Mouse (Mus musculus): ENCODE measurements around the gene Numb.
"Not testable (repeated sequence)": the region's sequence is repeated elsewhere in the genome, so short reads cannot be mapped to it uniquely, and the experiment has no call there.

The Numb gene

DNA sequence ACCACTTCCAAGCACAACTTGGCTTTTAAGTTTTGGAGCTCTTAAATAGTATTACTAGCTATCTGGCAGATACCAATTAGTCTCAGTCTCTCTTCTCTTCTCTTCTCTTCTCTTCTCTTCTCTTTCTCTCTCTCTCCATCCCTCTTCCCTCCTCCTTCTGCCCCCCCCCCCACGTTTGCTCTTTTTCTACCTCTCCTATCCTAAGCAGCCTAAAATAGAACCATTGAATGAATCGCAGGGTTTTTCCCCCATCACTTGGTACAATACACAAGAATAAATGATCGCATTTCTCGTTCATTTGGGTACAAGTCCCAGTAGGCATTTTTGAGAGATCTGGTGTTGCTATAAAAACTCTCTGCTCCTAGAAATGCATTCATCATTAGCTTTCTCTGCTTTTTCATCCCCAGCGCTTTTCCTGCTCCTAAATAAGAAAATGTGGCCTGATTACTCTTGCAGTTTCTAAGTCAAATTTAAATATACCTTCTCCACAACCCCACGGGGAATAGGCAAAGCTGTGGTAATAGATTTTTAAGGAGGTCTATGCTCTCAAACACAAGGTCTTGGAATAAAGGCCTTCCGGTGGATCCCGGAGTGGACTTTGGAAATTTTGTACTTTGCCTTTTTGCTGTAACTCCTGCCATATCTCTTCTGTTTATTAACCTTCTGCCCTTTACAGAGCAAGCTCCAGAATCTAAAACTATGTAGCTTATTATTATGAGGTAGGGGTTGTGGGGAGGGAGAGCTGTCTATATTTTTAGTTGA, 1.2 kb upstream of the Numb start:
- DNase-seq (ENCODE audit: low spot score in 2 of 2): no peak

DNA sequence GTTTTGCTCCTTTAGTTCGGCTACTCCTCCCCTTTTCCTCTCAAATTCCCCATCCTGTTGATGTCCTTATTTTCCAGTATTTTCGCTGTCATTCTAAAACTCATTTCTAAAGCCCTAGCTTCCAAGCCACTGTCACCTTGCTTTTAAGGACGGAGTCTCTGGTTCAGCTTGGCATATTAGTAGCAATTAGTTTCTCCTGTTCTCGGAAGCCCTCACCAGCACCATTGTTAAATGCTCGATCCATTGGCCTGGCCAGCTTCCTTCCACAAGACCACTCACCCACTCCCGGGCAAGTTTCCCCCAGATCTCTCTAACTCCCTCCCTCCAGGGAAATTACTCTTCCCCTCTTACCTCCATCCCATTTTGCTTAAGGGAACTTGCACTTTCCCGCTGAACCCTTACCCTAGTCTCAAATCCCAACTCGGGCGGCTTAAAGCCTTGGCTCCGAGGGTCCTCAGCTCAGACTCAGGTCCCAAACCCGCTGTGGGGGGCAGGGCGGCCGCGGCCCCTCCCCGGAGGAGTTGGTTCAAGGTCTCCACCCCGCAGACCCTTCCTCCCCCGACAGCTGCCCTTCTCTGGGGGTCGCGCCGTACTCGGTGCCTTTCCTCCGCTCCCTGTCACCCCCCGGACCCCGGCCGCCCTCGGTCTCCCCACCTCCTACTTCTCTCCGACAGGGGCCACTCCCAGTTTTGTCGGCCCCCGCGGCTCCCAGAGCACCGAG, 853 bp downstream of the Numb start:
- no peak for DNase-seq (ENCODE audit: low spot score in 2 of 2)

DNA sequence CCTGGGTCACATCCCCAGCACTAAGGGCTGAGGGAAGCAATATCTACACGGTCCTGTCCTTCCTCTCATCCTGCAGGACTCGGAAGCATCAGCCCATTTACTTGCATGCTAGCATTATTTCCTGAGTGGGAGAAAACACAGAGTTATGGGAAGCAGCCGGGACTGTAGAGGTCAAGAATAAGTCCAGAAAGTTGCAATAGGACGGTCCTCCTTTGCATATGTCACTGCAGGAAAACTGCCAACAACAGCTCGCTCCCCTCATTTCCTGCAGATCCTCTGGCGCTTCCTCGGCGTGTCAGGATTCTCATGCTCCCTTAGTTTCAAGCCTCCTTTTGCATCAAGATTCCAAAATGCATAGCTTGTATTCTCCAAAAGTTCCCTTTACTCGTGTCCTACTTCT, 4.8 kb downstream of the Numb start:
- DNase-seq (ENCODE audit: low spot score in 2 of 2): no peak

DNA sequence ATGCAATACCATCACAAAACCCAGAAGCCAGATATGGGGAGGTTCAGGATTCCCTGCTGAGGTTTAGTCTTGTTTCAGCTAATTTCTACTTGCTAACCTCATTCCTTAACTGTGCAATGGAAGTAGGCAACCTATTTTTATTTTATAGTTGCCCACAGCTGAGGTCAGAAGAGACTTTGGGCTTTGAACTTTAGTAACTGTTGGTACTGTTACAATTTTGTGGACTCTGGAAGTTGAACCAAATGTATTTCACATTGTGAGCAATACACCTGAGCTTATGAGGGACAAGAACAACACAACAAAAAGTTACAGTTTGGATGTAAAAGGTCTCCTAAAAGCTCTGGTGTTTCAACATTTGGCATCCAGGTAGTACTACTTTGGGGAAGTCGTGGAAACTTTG, 6.9 kb downstream of the Numb start:
- no peak for DNase-seq (ENCODE audit: low spot score in 2 of 2)

GRCm38 (mm10) chr12:83914202-83914740, 7.5 kb downstream of the Numb start:
- no peak for DNase-seq (ENCODE audit: low spot score in 2 of 2)

DNA sequence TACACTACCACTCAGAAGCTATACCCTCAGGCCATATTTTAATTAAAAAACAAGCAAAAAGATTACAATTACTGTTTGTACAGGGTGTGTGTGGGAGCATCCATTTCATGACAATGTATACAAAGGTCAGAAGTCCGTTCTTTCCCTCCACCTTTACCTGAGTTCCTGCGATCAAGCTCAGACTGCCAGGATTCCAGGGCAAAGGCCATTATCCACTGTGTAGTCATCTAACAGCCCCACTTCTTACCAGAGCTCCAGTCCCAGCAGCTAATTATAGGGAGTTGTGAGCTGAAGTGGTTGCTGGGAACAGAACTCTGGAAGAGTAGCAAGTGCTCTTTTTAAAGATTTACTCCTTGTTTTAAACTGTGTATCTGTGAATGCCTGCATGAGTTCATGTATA, 11.3 kb downstream of the Numb start:
- no peak for DNase-seq (ENCODE audit: low spot score in 2 of 2)

- DNase-seq (ENCODE audit: low spot score in 2 of 2): no peak
Measured at GRCm38 (mm10) chr12:83892926-83893325, 28.8 kb downstream of the Numb start.

GRCm38 (mm10) chr12:83891278-83891677, 30.5 kb downstream of the Numb start:
- DNase-seq (ENCODE audit: low spot score in 2 of 2): no peak

GRCm38 (mm10) chr12:83889128-83889527, 32.6 kb downstream of the Numb start:
- DNase-seq (ENCODE audit: low spot score in 2 of 2): no peak

GRCm38 (mm10) chr12:83885516-83886285, 36.0 kb downstream of the Numb start:
- no peak for DNase-seq (ENCODE audit: low spot score in 2 of 2)

DNA sequence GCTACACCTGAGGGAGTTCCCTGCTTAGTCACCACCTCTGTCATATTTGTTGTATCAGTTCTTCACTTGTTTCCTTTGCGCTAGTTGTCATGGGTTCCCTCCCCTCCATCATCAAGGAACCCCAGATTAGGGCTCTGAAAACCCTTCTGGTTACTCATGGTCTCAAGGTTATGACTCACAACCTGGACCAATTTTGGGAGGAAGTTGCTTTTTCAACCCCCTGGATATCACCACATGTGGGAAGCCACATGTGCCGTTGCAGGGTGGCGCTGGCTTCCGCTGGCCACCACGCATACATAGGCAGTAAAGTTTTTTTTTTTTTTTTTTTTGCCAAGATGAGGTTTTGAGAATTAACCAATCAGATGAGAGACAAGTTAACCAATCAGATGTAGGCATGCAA, 36.7 kb downstream of the Numb start:
- not testable (repeated sequence) for DNase-seq (ENCODE audit: low spot score in 2 of 2)

DNA sequence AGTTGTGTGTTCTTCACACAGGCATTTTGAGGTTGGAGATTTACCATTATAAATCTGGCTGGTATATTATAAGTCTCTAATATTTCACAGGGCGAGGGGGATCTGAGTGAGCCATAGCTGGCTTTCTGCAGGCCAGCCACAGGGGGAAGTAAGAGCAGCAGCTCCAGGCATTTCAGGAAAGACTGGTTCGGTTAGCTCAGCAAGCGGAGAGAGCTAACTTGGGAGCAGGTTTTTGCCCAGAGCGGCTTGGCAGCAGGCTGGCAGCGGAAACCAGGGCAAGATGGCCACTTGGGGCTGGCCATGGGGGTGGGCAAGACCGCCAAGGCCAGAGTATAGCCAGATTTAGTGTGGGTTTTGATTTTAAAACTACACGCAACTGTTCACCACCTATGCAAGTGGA, 39.2 kb downstream of the Numb start:
- DNase-seq (ENCODE audit: low spot score in 2 of 2): no peak

- DNase-seq (ENCODE audit: low spot score in 2 of 2): no peak
Measured at GRCm38 (mm10) chr12:83882088-83882487, 39.6 kb downstream of the Numb start.

DNA sequence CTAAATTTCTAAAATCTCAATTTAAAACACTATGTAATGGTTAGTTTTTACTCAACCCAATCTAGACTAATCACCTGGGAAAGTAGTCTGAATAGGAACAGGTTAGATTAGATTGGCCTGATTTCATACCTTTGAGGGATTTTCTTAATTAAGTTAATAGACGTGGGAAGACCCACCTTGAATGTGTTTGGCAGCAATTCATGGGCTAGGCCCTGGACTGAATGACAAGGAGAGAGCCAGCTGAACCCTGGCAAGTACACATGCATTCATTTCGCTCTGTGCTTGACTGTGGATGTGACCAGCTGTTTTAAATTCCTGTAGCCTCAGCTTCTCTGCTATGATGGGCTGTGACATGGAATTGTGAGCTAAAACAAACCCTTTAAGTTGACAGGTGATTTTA, 40.8 kb downstream of the Numb start:
- no peak for DNase-seq (ENCODE audit: low spot score in 2 of 2)

GRCm38 (mm10) chr12:83875097-83875496, 46.6 kb downstream of the Numb start:
- no peak for DNase-seq (ENCODE audit: low spot score in 2 of 2)

DNA sequence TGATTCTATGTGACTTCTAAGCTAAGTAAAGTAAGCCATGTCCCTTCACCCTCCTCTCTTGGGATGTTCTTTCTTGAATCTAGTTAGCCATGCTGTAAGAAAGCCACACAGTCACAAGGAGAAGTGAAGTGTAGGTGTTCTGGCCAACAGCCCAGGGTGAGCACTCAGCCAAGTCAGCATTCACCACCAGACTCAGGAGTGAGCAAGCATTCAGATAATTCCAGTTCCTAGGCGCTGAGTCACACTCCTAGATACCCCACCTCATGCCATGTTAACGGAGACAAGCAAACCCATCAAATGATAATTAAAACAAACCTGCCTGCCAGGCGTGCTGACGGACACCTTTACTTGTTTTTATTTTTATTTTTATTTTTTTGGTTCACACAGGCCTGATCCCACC, 47.1 kb downstream of the Numb start:
- peak; percentile 85 to 93 for DNase-seq (ENCODE audit: low spot score in 2 of 2)

DNA sequence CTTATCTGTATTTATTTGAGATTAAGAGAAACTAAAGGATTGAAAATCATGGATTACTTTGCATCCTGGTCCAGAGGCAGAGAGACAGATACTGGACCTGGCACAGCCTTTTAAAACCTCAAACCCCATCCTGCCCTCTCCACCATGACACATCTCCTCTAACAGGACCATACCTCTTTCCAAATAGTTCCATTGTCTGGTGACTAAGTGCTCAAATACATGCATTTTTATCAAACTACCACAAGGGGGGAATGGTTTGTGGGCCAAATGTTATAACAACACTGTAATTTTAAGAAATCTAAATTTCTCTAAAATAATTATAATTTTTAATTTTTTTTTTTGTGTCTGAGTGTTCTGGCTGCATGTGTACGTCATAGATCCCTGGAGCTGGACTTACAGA, 57.2 kb downstream of the Numb start:
- DNase-seq (ENCODE audit: low spot score in 2 of 2): no peak

DNA sequence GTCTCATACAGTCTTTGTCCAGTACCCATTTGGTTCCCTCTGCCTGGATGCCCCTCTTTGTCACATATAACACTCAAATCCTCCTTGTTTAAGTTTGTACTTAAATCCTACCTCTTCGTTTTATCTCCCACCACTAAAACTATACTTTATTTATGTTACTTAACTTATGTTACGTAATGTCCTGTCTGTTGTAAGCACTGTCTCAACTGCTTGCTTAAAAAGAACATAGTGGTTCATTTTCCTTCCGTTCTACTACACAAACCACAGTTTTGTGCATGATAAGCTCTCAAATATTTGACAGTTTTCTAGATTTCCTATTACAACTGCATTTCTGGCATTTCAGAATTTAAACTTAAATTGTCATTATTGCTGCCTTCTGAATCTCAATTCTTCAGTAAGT, 59.9 kb downstream of the Numb start:
- DNase-seq (ENCODE audit: low spot score in 2 of 2): no peak

DNA sequence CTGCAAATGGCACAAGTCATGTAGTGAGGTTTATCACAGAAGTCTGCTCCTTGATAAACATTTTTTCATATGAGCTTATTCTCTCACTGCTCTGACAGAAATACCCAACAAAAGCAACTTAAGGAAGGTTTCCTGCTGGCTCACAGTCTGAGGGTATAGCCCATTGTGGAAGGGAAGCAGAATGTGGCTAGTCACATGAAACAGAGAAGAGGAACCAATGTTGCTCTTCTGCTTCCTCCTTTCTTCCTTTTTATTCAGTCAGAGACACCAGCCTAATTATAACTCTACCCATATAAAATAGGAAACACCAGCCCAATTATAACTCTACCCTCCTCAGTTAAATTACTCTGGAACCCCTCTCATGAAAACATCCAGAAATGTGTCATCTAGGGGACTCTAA, 61.0 kb downstream of the Numb start:
- DNase-seq (ENCODE audit: low spot score in 2 of 2): no peak

DNA sequence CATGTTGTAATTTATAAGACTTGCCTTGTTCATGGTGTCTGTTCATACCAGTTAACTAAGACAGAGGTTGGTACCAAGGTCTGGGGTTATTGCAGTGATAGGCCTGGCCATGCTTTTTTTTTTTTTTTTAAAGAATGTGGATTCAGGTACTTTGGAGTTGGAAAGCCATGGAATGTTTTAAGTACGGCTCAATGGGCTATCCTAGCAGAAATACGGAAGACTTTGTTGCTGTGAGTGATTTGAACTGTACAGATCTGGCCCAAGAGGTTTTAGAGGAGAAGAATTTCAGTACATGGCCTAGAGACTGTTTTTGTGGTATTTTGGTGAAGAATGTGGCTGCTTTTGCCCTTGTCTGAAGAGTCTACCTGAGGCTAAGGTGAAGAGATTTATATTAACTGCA, 63.7 kb downstream of the Numb start:
- DNase-seq (ENCODE audit: low spot score in 2 of 2): no peak

DNA sequence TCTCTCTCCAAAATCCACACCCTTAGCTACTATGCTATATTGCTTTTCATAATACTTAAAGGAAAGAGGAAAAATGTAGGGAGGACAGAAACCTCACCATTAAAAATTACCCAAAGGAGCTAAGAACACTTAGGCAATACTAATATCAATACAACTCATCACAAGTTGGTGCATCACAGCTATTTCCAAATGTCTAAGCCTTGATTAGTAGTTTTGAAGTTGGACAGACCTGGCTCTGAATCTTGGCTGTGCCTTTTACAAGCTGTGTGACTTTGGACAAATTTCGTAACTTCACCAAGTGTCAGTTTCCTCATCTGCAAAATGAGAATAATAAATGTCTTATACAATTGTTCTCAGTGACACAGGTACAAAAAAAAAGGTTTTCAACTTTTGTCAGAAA, 66.5 kb downstream of the Numb start:
- DNase-seq (ENCODE audit: low spot score in 2 of 2): no peak

GRCm38 (mm10) chr12:83854281-83854680, 67.5 kb downstream of the Numb start:
- DNase-seq (ENCODE audit: low spot score in 2 of 2): no peak

Data from right cerebral cortex, adult 2 months (tissue).